Mouse (Mus musculus) kidney, postnatal 14 days (tissue): ENCODE data around the gene Slco2b1.

Experiments used
- DNase-seq: peaks from one replicate; pipeline ENCODE4 v3.0.0; 2022; ENCODE audit warnings: mixed read lengths

Gene Slco2b1

DNA sequence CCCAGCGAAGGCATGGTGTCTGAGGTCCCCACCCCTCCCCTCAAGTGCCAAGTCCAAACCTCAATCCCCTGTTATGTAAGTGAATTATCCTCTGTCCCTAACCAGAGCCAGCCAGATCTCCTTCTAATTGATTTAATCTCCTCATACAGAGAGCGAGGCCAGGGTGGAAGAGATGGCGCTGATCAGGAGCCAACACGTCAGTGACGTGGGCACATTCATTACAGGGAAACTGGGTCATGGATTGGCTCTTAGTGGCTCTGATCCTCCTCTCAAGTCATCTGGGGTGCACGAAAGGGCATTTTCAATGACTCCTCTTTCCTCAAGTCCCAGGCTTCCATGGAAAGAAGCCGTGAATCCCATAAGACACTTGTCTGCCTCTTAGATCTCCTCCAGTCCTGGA lies 66.4 kb downstream of the Slco2b1 start:
- no peak for DNase-seq

GRCm38 (mm10) chr7:99642078-99642477 lies 69.1 kb downstream of the Slco2b1 start:
- no peak for DNase-seq

- no peak for DNase-seq
These were observed 69.9 kb downstream of the Slco2b1 start for GRCm38 (mm10) chr7:99641245-99641644.

GRCm38 (mm10) chr7:99633966-99634665 lies 77.0 kb downstream of the Slco2b1 start:
- DNase-seq = no peak

DNA sequence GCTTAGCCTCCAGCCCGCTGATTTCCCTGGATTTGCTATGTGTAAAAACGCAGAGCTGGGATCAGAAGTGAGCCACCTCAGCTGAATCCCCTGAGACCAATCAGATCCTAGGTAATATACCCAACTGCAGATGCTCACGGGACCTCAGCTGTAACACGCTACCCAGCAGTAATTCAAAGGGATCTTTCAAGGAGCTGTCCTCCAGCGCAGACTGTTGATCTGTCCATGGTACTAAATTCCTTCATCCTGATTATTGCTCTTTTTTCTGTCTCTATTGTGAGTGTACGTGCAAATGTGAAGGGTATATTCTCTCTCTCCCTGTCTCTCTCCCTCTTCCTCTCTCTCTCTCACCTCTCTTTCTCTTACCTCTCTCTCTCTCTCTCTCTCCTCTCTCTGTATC lies 78.9 kb downstream of the Slco2b1 start:
- DNase-seq = no peak

DNA sequence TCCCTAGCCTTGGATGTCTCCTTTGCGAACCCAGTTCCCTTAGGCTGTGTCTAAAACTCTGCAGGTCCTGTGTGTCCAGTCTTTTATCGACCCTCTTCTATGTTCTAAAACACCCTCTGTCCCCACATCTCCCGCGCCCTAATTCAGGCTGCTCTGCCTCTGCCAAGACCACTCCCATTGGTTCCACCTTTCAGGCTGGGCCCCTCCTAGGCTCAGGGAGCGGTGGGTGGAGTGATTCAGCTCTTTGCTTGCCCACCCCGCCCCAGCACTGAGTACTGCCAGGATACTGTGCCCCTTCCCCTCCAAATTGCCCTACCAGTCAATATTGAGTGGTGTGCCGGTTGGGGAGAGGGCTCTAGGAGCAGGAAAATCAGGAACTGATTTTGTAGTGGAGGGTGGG lies 83.8 kb downstream of the Slco2b1 start:
- DNase-seq = no peak

DNA sequence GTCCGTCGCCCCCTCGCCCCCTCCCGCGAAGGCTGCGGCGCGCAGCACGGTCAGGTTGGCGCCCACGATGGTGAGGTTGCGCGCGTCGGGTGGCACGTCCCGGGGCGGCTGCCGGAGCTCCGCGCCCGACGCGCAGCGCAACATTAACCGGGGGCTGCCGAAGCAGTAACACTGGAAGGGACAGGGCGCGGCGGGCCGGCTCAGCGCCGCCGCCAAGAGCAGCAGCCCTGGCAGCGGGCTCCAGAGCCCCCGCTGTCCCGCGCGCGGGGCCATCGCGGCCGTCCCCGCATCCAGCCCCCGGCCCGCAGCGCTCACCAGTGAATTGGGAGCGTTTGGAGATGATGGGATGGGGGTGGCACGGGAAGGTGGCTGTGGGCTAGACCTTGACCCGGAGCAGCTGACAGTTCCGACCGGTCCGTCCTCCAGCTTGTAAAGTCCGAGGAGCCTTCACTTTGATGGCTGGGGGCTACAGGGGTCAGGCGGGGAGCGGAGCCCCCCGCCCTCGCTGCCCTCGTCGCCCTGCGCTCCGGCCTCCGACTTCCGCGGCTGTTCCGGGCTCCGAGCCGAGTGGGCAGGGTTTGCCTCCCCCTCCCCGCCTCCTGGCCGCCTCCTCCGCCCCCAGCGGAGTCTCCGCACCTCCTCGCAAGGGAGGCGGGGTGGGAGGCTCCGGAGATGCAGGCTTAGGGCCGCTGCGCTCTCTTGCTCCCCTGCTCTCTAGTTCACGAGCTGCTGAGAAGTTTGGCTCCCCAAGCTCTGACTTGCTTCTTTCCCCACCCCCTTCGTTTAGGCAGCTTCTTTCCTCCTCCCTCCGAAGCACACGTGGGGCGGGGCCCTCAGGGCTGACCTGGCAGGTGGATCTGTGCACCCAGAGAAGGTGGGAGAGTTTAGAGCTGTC lies 84.5 kb downstream of the Slco2b1 start, which contains the start of gene Tpbgl:
TSS of gene Tpbgl (minus strand) at position 728 of the 895 bp plus-strand sequence.
- DNase-seq = peak; percentile 79

GRCm38 (mm10) chr7:99625722-99626375 lies 85.3 kb downstream of the Slco2b1 start:
- peak; percentile 90 for DNase-seq

DNA sequence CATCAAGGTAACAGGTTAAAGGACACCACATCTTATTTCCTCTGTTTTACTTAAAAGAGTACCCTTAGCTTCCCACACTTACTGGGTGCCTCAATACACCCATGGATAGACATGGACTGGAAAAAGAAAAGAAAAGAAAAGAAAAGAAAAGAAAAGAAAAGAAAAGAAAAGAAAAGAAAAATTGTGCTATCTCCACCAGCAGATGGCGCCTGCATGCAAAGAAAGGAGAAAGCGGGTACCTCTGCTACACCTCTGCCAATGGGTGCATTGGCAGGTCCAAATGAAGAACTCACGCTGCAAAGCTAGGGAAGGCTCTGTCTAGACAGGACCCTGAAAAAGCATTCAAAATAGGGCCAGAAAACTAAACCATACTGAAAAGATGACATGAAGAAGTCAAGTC lies 92.3 kb downstream of the Slco2b1 start:
- peak; percentile 27 for DNase-seq

GRCm38 (mm10) chr7:99618264-99618663 lies 92.9 kb downstream of the Slco2b1 start:
- no peak for DNase-seq
